Mouse (Mus musculus) T-helper 1 cell (primary cell): Measurements from ENCODE around the gene Glipr1l2.
"Not testable (repeated sequence)": the region's sequence is repeated elsewhere in the genome, so short reads cannot be mapped to it uniquely, and the experiment has no call there.

Source experiments
- in situ Hi-C: fragments of 300-600 bp; cut with MboI, MseI; formaldehyde crosslinking; loops from one replicate; pipeline ENCODE4 v1.15.1; 2025; ENCODE audit warnings: high pct_unique_total_duplicates

Glipr1l2 gene

GRCm38 (mm10) chr10:112083157-112083556 is at the start of gene Glipr1l2:
Gene Glipr1l2 (plus strand): TSS chr10:112083354.
- in situ Hi-C loops: no loop called here

GRCm38 (mm10) chr10:112043523-112043922 is 39.6 kb upstream of the Glipr1l2 start:
- in situ Hi-C loops: not testable (repeated sequence)

GRCm38 (mm10) chr10:112044283-112044682 is 38.9 kb upstream of the Glipr1l2 start:
- in situ Hi-C loops: not testable (repeated sequence)

- in situ Hi-C loops: no loop called here
These were observed 31.9 kb upstream of the Glipr1l2 start for GRCm38 (mm10) chr10:112051220-112051619.

GRCm38 (mm10) chr10:112051956-112052355 is 31.2 kb upstream of the Glipr1l2 start:
- in situ Hi-C loops: not testable (repeated sequence)

GRCm38 (mm10) chr10:112059702-112060582 is 23.2 kb upstream of the Glipr1l2 start, which contains the start of gene Glipr1l1:
Gene Glipr1l1 (plus strand): TSS chr10:112060189.
- in situ Hi-C loops: no loop called here

- in situ Hi-C loops: not testable (repeated sequence)
These were observed 22.6 kb upstream of the Glipr1l2 start for GRCm38 (mm10) chr10:112060583-112060934.

- in situ Hi-C loops: no loop called here
These were observed 3.1 kb upstream of the Glipr1l2 start for GRCm38 (mm10) chr10:112080044-112080443.

GRCm38 (mm10) chr10:112105785-112106184 is 22.6 kb downstream of the Glipr1l2 start:
- in situ Hi-C loops: not testable (repeated sequence)

GRCm38 (mm10) chr10:112110401-112110800 is 27.2 kb downstream of the Glipr1l2 start:
- in situ Hi-C loops: loop anchor here (5.0 kb wide), 1 partner anchor 133 kb away; no protein-coding TSS in a partner anchor

- in situ Hi-C loops: not testable (repeated sequence)
These were observed 41.9 kb downstream of the Glipr1l2 start for GRCm38 (mm10) chr10:112125090-112125489.

- in situ Hi-C loops: not testable (repeated sequence)
These were observed 44.6 kb downstream of the Glipr1l2 start for GRCm38 (mm10) chr10:112127682-112128230.

GRCm38 (mm10) chr10:112132194-112132593 is 49.0 kb downstream of the Glipr1l2 start:
- in situ Hi-C loops: no loop called here

- in situ Hi-C loops: no loop called here
These were observed 55.1 kb downstream of the Glipr1l2 start for GRCm38 (mm10) chr10:112138050-112138870.

- in situ Hi-C loops: no loop called here
These were observed 55.8 kb downstream of the Glipr1l2 start for GRCm38 (mm10) chr10:112138871-112139430.

- in situ Hi-C loops: no loop called here
These were observed 56.7 kb downstream of the Glipr1l2 start for GRCm38 (mm10) chr10:112139834-112140233.
